Mouse (Mus musculus): ENCODE results near the gene Trmt2a.

The Trmt2a gene

GRCm38 (mm10) chr16:18288581-18289061, 40.1 kb downstream of the Trmt2a start:
- DNase-seq (ENCODE audit: extremely low spot score), result no peak

GRCm38 (mm10) chr16:18289067-18289588, 40.6 kb downstream of the Trmt2a start, which contains the start of gene Dgcr8:
Dgcr8 (minus strand) TSS chr16:18289246.
- peak; percentile 97 for DNase-seq (ENCODE audit: extremely low spot score)

DNA sequence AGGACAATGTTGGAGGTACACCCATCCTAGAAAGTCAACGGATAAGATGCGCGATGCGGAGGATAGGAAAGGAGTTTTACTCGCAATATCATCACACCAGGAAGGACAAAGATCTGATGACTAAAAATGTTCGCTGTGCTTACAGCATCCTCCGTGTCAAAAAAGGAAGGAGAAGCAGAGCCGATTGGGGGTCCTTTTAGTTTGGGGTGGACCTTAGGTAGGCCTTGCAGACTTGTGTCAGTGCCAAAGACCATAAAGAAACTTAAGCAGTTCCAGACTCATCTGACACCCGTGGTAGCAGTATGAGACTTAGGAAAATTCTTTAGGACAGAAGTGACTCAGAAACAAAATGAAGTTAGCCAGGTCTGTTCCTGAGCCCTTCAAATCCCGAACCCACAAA, 41.1 kb downstream of the Trmt2a start:
- peak; percentile 20 for DNase-seq (ENCODE audit: extremely low spot score)
